Mouse (Mus musculus) lung, embryonic 14.5 days (tissue): ENCODE data around the gene Gm10718. TPM values are rescaled to one million over a fixed set of nuclear protein-coding genes. Genes with fewer than 3 reads are reported as not detected.

ENCODE experiments used
- microRNA-seq: library from miRNA; unstranded; fragments of <30 nt; microRNA quantifications from one replicate; pipeline ENCODE4, GENCODE M21; 2016; ENCODE audit warnings: borderline number of aligned reads
- polyA plus RNA-seq: library from polyadenylated mRNA; unstranded; fragments of >200 nt; fragmentation: Nextera tagmentation; extraction: Ambion mirVana; gene quantifications from 2 replicates; pipeline ENCODE4 v1.2.1, GENCODE M21; 2014

The Gm10718 gene
- polyA plus RNA-seq, 1 experiment from 2014 or later, result 0.38 TPM

Small RNA genes lying within 50 kb of the gene (microRNA-seq; reads per million reads assigned to microRNA genes)
- gene Mir101c, result not detected

Other genes starting within 250 kb of the Gm10718 start
- not detected in 2 replicates for gene Gm10722, start 22.6 kb upstream of the Gm10718 start, polyA plus RNA-seq
- gene Gm11168, start 20.2 kb upstream of the Gm10718 start, polyA plus RNA-seq, result not detected in 2 replicates
- gene Gm10721, start 10.4 kb upstream of the Gm10718 start, polyA plus RNA-seq, result not detected in 2 replicates
- not detected in 2 replicates for gene Gm10720, start 7.9 kb upstream of the Gm10718 start, polyA plus RNA-seq
- not detected in 2 replicates for gene Gm10719, start 6.1 kb upstream of the Gm10718 start, polyA plus RNA-seq
- 0.29 TPM in 1 of 2 replicates, not detected in the other for gene Gm10717, start 1.9 kb downstream of the Gm10718 start, polyA plus RNA-seq
- not detected in 2 replicates for gene Gm17535, start 11.1 kb downstream of the Gm10718 start, polyA plus RNA-seq
- not detected in 2 replicates for gene Gm10715, start 13.3 kb downstream of the Gm10718 start, polyA plus RNA-seq